Mouse (Mus musculus) layer of hippocampus, postnatal 36 days (tissue): ENCODE measurements at regions not wholly inside any gene's neighbourhood (a gene's known extent, or its start where the extent isn't known, plus 50 kb on each side); places are given as distances from the start of the nearest gene placed in this dataset.

Source experiments
- DNase-seq, 2 experiments: peaks; one replicate each; pipeline ENCODE4 v3.0.0; 2022

DNA sequence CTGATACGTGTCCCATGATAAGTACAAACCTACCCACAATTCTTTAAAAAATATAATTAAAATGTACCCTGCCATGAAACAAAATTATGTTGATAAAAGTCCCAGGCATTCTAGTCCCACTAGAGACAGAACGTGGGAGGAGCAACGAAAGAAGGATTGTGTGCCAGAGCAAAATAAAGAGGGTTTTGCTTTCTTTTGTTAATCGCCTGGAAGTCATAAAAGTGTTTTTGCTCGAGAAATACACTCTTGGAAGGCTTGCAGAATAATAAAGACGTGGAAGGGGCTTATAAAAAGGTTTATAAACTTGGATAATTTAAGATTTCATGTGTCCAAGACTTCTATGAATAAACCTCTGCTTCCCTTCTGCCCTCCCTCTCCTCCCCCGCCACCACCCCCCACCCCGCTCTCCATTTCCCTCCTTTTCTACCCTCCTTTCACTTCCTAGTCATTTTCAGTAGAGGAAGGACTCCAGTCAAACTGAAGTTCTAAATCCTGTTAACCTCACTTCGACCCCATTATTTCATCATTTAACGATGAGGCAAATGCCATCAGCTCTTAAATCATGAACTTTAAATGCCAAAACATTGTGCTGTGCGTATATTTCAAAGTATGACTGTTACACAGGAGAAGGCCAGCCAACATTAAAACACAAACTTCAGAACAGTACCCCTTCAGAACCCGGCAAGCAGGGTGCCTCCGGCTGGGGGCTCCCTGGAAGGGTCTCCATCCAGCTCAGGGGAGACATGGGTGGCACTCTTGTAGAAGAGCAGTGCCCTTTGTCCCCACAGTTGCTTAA, 54.8 kb upstream of the Cep85l start:
- no peak for DNase-seq

DNA sequence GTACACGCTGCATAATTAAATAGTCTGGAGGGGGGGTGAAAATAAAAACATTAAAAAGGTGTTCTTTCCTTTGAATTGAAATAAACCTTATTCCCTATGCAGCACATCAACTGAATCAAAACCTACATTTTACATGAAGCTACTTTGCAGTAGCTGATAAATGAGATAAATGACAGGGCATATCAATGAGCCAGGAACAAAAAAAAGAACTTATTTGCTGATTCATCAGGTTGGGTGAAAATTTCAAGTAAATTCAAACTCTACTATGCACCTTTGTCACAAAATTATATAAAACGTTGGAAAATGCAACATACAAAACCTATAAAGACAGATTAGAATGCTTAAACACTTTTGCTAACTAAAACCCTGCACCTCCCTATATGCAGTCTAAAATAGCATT, 53.0 kb upstream of the Cep85l start:
- DNase-seq = no peak

DNA sequence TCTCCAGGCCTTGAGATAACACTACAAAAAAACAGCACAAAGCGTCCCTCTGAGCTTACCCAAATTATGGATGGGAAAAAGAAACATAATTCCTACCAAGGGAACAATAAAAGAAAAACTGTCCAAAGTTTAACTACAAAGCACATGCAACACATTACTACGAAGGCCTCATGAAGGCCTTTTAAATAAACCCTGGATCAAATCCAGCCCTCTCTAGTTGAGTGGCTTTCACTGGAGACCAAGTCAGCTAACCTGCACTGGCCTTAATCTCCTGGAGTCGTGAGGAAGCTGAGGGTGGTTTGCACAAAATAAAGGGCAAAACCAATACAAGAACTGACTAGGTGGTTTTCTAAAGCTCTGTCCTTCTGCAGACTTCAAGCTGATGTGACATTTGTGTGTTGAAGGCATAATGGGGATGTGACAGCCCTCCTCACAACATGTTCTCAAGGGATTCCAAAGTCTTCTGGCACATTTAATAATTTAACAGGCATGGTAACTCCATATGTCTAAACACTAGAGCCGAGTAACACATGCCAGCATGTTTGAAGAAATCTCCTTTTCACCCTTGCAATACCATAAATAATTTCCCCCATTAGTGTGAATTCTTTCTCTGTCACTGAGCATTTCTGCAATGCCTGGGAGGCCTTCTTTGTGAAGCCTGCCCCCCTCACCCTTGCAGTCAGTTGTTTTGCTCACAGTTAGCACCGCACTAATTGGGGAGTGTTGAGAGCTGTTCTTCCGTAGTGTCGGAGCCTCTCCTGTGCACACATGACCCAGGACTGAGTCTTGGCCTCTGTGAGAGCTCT, 50.0 kb upstream of the Cep85l start:
- peak in 1 of 2 experiments; percentile 4 for DNase-seq
